Mouse (Mus musculus) spleen, adult 2 months (tissue): ENCODE measurements around the gene Rbm26. TPM values are rescaled to one million over a fixed set of nuclear protein-coding genes. Genes with fewer than 3 reads are reported as not detected.

Source experiments
- DNase-seq, 2 experiments: peaks; one replicate each; pipeline versions ENCODE4 v3.0.0 to v3.0.0-alpha.2; 2012 to 2021; ENCODE audit warnings: low spot score in 2 of 2, low read depth in 1 of 2
- H3K27ac ChIP-seq: fragments of 200-500 bp; 2 replicates; pipeline ENCODE4 v1.5.1; 2012; ENCODE audit warnings: low read length, inconsistent platforms; ENCODE audit not compliant: insufficient read depth
- H3K27me3 ChIP-seq: fragments of 200-500 bp; 2 replicates; pipeline ENCODE4 v1.6.1; 2012; ENCODE audit warnings: mild to moderate bottlenecking, moderate library complexity, low read length, inconsistent platforms; ENCODE audit not compliant: control insufficient read depth, insufficient read depth
- H3K36me3 ChIP-seq: fragments of 200-500 bp; 2 replicates; pipeline ENCODE4 v1.6.1; 2012; ENCODE audit warnings: mild to moderate bottlenecking, low read length, inconsistent platforms; ENCODE audit not compliant: control insufficient read depth, insufficient read depth
- H3K4me1 ChIP-seq: fragments of 200-500 bp; 2 replicates; pipeline ENCODE4 v1.6.1; 2011; ENCODE audit warnings: inconsistent platforms; ENCODE audit not compliant: control insufficient read depth, insufficient read depth, insufficient read length
- H3K4me3 ChIP-seq: fragments of 200-500 bp; 2 replicates; pipeline ENCODE4 v1.5.1; 2011; ENCODE audit warnings: mild to moderate bottlenecking, inconsistent platforms; ENCODE audit not compliant: insufficient read depth, insufficient read length; ENCODE audit errors: extremely low read depth
- CTCF ChIP-seq: fragments of 200-500 bp; IDR thresholded peaks from 2 replicates; pipeline ENCODE4 v1.5.1; 2011; ENCODE audit warnings: mild to moderate bottlenecking, inconsistent platforms; ENCODE audit not compliant: insufficient read depth, insufficient read length, insufficient replicate concordance; ENCODE audit errors: extremely low read depth
- POLR2A ChIP-seq: fragments of 200-500 bp; IDR thresholded peaks from 2 replicates; pipeline ENCODE4 v1.6.1; 2011; ENCODE audit warnings: low read depth, low read length, inconsistent platforms
- WGBS: fragments of 180-500 bp; shearing (Covaris S2); methylation state at CpG from one replicate; pipeline ENCODE4 v1.1.7; 2018; 5-methylcytosine and 5-hydroxymethylcytosine counted together
- polyA plus RNA-seq: library from polyadenylated mRNA; depleted of rRNA; stranded (reverse); fragments of >200 nt; gene quantifications from 2 replicates; pipeline ENCODE4 v1.2.3, GENCODE M21; 2012

The Rbm26 gene
- polyA plus RNA-seq, 1 experiment: 9.4 TPM

DNA sequence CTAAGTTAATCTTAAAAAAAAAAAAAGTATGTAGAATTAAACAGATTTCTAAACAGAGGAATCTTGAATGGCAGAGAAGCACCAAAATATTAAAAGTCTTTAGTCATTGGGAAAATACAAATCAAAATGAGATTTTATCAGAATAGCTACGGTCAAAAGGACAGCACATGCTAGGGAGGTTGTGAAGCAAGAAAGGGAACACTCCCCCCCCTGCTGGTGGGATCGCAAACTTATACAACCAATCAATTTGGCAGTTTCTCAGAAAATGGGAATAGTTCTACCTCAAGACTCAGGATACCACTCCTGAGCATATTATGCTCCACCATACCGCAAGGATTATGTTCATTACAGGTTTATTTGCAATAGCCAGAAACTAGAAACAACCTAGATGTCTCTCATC lies 80.9 kb downstream of the Rbm26 start:
- Histone ChIP-seq H3K36me3 (no peaks in the 10 kb centered on the region), H3K4me1 (no peaks in the 10 kb centered on the region), H3K4me3 (no peak overlapping the region), H3K27me3 (no peaks in the 10 kb centered on the region), H3K27ac (no peak overlapping the region)
- TF ChIP-seq POLR2A (no peak), CTCF (no peak)
- DNase-seq: no peak
- 54% methylated on average over 3 of the region's 3 CpGs for WGBS

GRCm38 (mm10) chr14:105087001-105087400 lies 90.1 kb downstream of the Rbm26 start:
- no peaks in the 10 kb centered on the region for H3K27me3 ChIP-seq
- H3K4me1 ChIP-seq: no peaks in the 10 kb centered on the region
- no peak overlapping the region for H3K4me3 ChIP-seq
- no peak for TF ChIP-seq CTCF
- no peak for TF ChIP-seq POLR2A
- WGBS: 87% methylated on average over 4 of the region's 4 CpGs
- no peaks in the 10 kb centered on the region for H3K36me3 ChIP-seq
- DNase-seq: no peak
- H3K27ac ChIP-seq: no peak overlapping the region

DNA sequence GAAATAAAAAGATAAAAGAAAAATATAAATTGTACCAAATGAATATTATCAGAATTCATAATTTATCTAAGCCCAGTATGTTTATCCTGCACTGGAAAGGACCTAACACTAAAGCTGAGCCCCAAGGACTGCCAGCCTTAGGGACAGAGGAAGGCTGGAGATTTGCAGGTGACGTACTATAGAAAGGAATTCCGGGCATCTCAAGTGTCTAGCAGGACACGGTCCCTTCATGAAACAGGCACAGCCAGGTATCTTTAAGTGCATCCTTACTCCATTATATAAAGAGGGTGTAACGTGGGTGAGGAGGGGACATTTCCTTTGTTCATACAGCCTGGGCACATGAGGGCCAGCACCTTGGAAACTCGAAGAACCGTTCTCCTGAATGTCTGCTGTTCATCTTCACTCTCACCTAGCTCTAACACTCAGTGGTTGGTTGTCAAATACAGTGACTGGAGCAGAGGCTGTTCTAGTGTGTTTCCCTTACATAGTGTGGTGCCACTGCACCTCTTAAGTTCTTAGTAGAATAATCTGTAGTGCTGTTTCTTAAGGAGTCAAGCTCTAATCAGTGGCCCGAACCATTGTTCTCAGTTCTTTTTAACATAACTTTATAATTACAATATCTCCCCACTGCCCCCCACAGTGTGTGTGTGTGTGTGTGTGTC lies 91.7 kb downstream of the Rbm26 start:
- H3K27me3 ChIP-seq: no peaks in the 10 kb centered on the region
- TF ChIP-seq POLR2A (no peak), CTCF (no peak)

DNA sequence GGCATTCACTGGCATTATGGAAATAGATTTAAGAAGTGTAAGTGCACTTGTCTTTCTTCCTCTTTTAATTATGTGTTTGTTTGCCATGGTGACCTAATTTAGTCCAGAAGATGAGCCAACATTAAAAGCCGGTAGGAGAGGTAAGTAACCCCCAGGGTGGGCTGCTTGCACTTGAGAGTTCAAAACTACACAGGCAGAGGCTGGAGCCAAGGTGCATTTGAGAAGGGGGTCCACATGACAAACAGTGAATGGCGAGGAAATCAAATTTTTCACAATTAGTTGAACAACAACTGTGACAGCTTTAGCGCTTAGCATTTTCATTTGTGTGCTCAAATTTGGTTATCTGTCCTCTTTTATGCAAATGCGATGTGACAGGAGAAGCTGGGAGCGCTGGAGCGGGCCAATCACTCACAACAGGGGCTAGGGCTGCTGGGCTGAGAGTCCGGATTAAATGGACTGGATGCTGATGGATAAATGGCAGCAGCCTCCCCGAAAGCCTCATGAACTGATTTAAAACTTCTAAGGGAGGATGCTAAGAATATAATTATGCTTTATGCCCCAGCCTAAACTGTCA lies 92.3 kb downstream of the Rbm26 start:
- WGBS: 81% methylated on average over 8 of the region's 8 CpGs
- Histone ChIP-seq H3K4me3 (no peak overlapping the region), H3K36me3 (no peaks in the 10 kb centered on the region), H3K27ac (no peak overlapping the region), H3K4me1 (no peaks in the 10 kb centered on the region), H3K27me3 (no peaks in the 10 kb centered on the region)
- TF ChIP-seq POLR2A: no peak
- TF ChIP-seq CTCF: no peak
- DNase-seq: no peak

More for the DNA sequence above, 91.7 kb downstream of the Rbm26 start:
- H3K4me3 ChIP-seq: no peak overlapping the region
- no peak overlapping the region for H3K27ac ChIP-seq
- H3K4me1 ChIP-seq: no peaks in the 10 kb centered on the region
- DNase-seq: no peak
- 78% methylated on average over 7 of the region's 7 CpGs for WGBS
- no peaks in the 10 kb centered on the region for H3K36me3 ChIP-seq

DNA sequence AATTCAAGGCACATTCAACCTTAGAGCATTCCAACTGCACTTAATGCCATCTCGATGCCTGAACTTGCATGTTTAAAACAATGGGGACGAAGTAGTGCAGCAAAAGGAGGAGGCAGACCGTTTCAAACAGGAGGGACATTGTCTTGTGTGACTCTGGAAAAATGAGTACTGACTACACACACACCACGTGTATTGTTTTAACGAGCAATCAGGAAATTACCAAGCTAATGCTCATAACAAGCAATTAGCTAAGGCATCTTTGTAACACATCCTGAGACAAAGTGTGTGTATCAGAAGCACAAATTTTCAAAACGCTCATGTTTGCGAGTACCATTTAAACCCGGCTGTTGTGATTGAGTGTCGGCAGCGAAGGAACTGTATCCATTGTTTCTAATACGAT lies 93.0 kb downstream of the Rbm26 start:
- no peaks in the 10 kb centered on the region for H3K4me1 ChIP-seq
- H3K27me3 ChIP-seq: no peaks in the 10 kb centered on the region
- H3K36me3 ChIP-seq: no peaks in the 10 kb centered on the region
- WGBS: 83% methylated on average over 11 of the region's 11 CpGs
- no peak overlapping the region for H3K27ac ChIP-seq
- H3K4me3 ChIP-seq: no peak overlapping the region
- no peak for TF ChIP-seq CTCF
- no peak for TF ChIP-seq POLR2A
- DNase-seq: no peak

GRCm38 (mm10) chr14:105074776-105075175 lies 102.4 kb downstream of the Rbm26 start:
- no peak overlapping the region for H3K27ac ChIP-seq
- 92% methylated on average over 2 of the region's 2 CpGs for WGBS
- H3K27me3 ChIP-seq: no peaks in the 10 kb centered on the region
- DNase-seq: no peak
- H3K4me3 ChIP-seq: no peak overlapping the region
- no peaks in the 10 kb centered on the region for H3K36me3 ChIP-seq
- no peaks in the 10 kb centered on the region for H3K4me1 ChIP-seq
- TF ChIP-seq CTCF (no peak), POLR2A (no peak)

- Histone ChIP-seq H3K4me1 (no peaks in the 10 kb centered on the region), H3K27me3 (no peaks in the 10 kb centered on the region), H3K27ac (no peak overlapping the region), H3K4me3 (no peak overlapping the region), H3K36me3 (no peaks in the 10 kb centered on the region)
- TF ChIP-seq CTCF (no peak), POLR2A (no peak)
- 93% methylated on average over 7 of the region's 7 CpGs for WGBS
- no peak for DNase-seq
These were observed 102.8 kb downstream of the Rbm26 start for GRCm38 (mm10) chr14:105074376-105074775.
